Mouse (Mus musculus): ENCODE results near the gene Tfec.

Tfec gene

DNA sequence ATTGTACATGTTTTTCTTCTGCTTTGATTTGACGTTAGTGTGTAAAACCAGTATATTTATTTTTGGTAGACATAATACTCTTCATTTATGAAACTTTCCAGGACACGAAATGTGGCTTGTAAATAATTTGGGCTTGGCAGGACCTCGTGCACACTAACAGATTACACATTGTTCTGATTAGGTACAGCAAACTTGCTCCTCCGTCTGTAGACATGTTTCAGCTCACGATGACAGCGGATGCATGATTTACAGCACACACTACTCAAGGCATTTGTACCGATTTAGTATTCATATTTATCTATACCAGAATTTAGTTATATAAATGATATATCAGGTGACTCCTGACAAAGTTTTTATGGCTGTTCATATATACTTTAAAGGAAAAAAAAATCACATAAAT, 104.2 kb downstream of the Tfec start:
- no peak for DNase-seq (ENCODE audit: low spot score)

DNA sequence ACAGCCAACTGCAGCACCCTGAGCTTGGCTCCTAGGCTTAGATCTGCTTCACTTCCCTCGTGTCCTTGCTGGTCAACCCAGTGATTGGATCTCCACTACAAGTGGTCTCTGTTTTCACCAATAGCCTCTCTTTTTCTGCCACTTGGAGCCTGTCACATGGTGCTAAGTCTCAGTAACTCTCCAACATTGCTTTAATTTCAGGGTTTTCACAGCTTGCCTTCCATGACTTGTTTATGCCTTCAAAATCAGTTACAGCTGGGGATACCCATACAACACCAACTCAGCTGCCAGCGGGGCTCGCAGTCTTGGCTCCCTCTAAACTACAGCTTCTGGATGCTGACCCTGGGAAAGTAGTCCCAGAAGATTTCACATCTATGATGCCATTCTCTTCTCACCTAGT, 113.1 kb downstream of the Tfec start:
- no peak for DNase-seq (ENCODE audit: low spot score)

All from c-Kit-positive CD71-positive TER-119-positive erythroid progenitor cells, embryonic 14.5 days (primary cell).